Mouse (Mus musculus) kidney, postnatal 0 days (tissue): ENCODE data around the gene Mki67. TPM values are rescaled to one million over a fixed set of nuclear protein-coding genes. Genes with fewer than 3 reads are reported as not detected.
A peak's percentile ranks its signal among the peaks of the same experiment; 100 is the strongest.

Experiments used
- ATAC-seq: fragments of 200-750 bp; cut with Nextera tagmentation; replicated peaks from 2 replicates; pipeline ENCODE4 v1.8.0; 2017; ENCODE audit warnings: low read depth, moderate number of reproducible peaks, moderate TSS enrichment, moderate library complexity; ENCODE audit not compliant: low FRiP score
- DNase-seq: peaks from one replicate; pipeline ENCODE4 v3.0.0-alpha.2; 2016; ENCODE audit warnings: low spot score
- H3K27ac ChIP-seq: fragments of 300-500 bp; sonication (generic); 2 replicates; pipeline ENCODE4 v1.5.1; 2014; ENCODE audit warnings: mild to moderate bottlenecking
- H3K27me3 ChIP-seq: fragments of 300-500 bp; sonication (generic); 2 replicates; pipeline ENCODE4 v1.6.1; 2014; ENCODE audit warnings: low read length, mixed read lengths; ENCODE audit not compliant: insufficient read depth
- H3K36me3 ChIP-seq: fragments of 300-500 bp; sonication (generic); 2 replicates; pipeline ENCODE4 v1.6.1; 2014; ENCODE audit warnings: low read length, mixed read lengths; ENCODE audit not compliant: insufficient read depth
- H3K4me1 ChIP-seq: fragments of 300-500 bp; sonication (generic); replicated peaks from 2 replicates; pipeline ENCODE4 v1.6.1; 2014; ENCODE audit warnings: antibody characterized with exemption, low read length, mixed read lengths; ENCODE audit not compliant: insufficient read depth
- H3K4me2 ChIP-seq: fragments of 300-500 bp; sonication (generic); 2 replicates; pipeline ENCODE4 v1.6.1; 2014; ENCODE audit warnings: mild to moderate bottlenecking, low read length, moderate library complexity, mixed read lengths
- H3K4me3 ChIP-seq: fragments of 300-500 bp; sonication (generic); replicated peaks from 2 replicates; pipeline ENCODE4 v1.5.1; 2014; ENCODE audit warnings: low read depth, low read length
- H3K9ac ChIP-seq: fragments of 300-500 bp; sonication (generic); 2 replicates; pipeline ENCODE4 v1.6.1; 2014; ENCODE audit warnings: low read depth, low read length
- H3K9me3 ChIP-seq: fragments of 300-500 bp; sonication (generic); replicated peaks from 2 replicates; pipeline ENCODE4 v1.6.1; 2016; ENCODE audit warnings: low read length, inconsistent platforms, mixed read lengths
- CTCF ChIP-seq: IDR thresholded peaks from 2 replicates; pipeline ENCODE4 v1.5.1; 2016; ENCODE audit warnings: antibody characterized with exemption, low read depth, mild to moderate bottlenecking, moderate library complexity
- WGBS: fragments of 180-500 bp; shearing (Covaris S2); extraction: QIAGEN DNeasy Blood & Tissue Kit; methylation state at CpG from one replicate; pipeline ENCODE4 v1.1.7; 2014; 5-methylcytosine and 5-hydroxymethylcytosine counted together
- polyA plus RNA-seq: library from polyadenylated mRNA; unstranded; fragments of >200 nt; fragmentation: Nextera tagmentation; extraction: Ambion mirVana; gene quantifications from 2 replicates; pipeline ENCODE4 v1.2.1, GENCODE M21; 2015

Mki67 gene
- polyA plus RNA-seq, 1 experiment from 2014 or later = 15.4 TPM

DNA sequence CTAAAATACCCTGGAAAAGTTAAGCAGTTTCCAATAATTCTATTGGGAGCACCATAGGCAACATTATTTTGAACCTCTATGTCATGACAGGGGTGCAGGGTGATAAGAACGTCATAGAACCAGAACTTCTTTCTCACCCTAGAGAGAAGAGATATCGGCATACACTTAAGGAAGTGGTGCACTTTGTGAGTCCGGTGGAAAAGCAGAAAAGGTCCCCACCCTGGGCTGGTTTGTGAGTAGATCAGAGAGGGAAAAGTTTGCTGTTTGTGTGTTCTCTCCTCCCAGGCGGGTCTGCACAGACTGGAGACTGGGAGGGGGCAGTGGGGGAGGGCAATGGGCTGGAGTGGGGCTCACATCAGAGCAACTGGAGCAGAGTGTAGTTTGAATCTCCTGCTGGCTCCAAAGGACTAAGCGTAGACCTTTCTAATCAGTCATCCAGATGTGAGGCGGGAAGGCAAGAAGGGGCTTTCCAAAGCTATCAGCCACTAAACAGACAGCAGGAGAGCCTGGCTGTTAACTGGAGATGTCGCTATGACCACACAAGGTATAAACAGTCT, 5.4 kb upstream of the Mki67 start:
- Histone ChIP-seq H3K9me3 (no peaks in the 10 kb centered on the region), H3K27ac (no peak overlapping the region), H3K9ac (no peak overlapping the region), H3K4me2 (no peak overlapping the region), H3K27me3 (no peaks in the 10 kb centered on the region), H3K4me3 (no peak overlapping the region), H3K4me1 (no peaks in the 10 kb centered on the region; the same call in 1 of the 2 replicates), H3K36me3 (no peaks in the 10 kb centered on the region)
- no peak for TF ChIP-seq CTCF
- no peak for ATAC-seq
- no peak for DNase-seq
- 78% methylated on average over 7 of the region's 7 CpGs for WGBS

DNA sequence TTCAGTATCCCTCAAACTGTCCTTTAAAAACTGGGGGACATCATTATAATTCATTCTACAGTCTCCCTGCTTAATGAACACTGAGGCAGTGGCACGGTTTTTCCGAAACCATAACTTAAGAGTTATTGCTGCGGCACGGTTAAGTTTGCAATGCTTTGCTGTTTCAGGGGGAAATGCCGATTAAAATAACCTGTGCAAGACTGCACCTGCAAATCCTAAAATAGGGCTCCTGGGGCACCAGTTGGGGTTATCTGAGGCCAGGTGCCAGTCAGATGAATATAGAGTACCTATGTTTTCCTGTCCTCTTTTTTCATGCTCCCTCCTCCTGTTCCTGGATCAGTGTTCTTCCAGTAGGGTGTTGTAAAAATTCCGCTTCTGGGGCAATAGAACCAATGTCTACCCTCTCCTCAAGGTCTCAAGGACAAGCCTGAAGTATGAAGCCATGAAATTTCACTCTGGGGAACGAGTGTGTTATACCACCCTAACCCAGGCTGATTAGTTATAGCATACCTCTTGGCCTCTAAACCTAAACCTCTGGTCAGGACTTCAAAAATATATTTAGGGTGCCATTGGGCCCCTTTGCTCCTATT, 902 bp upstream of the Mki67 start:
- WGBS = 47% methylated on average over 7 of the region's 7 CpGs
- ATAC-seq = no peak
- H3K4me1 ChIP-seq = no peaks in the 10 kb centered on the region; the same call in 1 of the 2 replicates
- H3K4me2 ChIP-seq = peak overlapping the region; percentile 89
- DNase-seq = no peak
- H3K27me3 ChIP-seq = no peaks in the 10 kb centered on the region
- H3K9ac ChIP-seq = peak overlapping the region; percentile 61; the same call in 1 of the 2 replicates
- no peak overlapping the region for H3K27ac ChIP-seq
- TF ChIP-seq CTCF = no peak
- H3K36me3 ChIP-seq = no peaks in the 10 kb centered on the region
- peak overlapping the region; percentile 94 for H3K4me3 ChIP-seq
- H3K9me3 ChIP-seq = no peaks in the 10 kb centered on the region

DNA sequence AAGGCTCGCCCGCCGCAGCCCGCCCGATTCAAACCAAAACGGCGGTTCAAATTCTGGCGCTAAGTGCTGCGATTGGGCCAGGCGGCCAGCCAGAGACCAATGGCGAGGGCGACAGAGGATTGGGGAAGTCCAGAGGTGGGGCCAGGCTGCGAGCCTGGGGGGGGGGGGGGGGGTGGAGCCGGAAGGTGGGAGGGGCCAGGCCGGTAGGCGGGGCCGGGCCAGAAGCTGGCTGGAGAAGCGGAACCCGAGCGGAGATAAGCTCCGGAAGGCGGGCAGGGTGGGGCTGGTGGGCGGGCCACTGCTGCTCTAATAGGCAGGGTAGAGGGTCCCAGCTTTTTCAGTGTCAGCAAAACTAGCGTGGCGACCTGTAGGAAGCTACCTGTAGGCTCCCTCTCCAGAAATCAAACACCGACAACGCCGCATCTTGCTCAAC, 300 bp upstream of the Mki67 start:
- Histone ChIP-seq H3K27ac (no peak overlapping the region), H3K9ac (peak overlapping the region; percentile 83), H3K36me3 (no peaks in the 10 kb centered on the region), H3K4me1 (no peaks in the 10 kb centered on the region; the same call in 1 of the 2 replicates), H3K27me3 (no peaks in the 10 kb centered on the region), H3K9me3 (no peaks in the 10 kb centered on the region), H3K4me2 (peak overlapping the region; percentile 89), H3K4me3 (peak overlapping the region; percentile 94)
- TF ChIP-seq CTCF = no peak
- WGBS = under 1% methylated on average over 26 of the region's 28 CpGs
- ATAC-seq (peak; percentile 95), DNase-seq (peak; percentile 98)

DNA sequence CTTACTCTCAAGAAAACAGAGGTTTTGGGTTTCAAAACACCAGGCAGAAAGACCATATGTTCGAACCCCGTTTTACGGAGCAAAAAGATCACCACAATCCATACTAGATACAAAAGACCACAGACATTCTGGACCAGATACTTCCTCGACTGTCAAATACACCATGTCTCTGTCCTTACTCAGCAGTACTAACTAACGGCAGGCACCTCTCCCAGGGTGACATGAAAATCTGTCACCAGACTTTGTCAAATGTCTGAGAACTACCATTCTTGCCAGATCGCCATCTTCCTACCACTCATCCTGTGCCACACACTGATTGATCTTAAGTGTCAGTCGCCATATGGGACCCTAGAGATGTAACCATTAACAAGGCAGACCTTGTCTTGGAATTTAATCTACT, 995 bp downstream of the Mki67 start:
- Histone ChIP-seq H3K9ac (peak overlapping the region; percentile 83), H3K4me3 (peak overlapping the region; percentile 94), H3K4me2 (peak overlapping the region; percentile 89), H3K36me3 (no peaks in the 10 kb centered on the region), H3K27ac (no peak overlapping the region), H3K27me3 (no peaks in the 10 kb centered on the region), H3K9me3 (no peaks in the 10 kb centered on the region), H3K4me1 (no peaks in the 10 kb centered on the region; the same call in 1 of the 2 replicates)
- no peak for TF ChIP-seq CTCF
- DNase-seq (no peak), ATAC-seq (no peak)
- WGBS = 4% methylated on average over 7 of the region's 7 CpGs

DNA sequence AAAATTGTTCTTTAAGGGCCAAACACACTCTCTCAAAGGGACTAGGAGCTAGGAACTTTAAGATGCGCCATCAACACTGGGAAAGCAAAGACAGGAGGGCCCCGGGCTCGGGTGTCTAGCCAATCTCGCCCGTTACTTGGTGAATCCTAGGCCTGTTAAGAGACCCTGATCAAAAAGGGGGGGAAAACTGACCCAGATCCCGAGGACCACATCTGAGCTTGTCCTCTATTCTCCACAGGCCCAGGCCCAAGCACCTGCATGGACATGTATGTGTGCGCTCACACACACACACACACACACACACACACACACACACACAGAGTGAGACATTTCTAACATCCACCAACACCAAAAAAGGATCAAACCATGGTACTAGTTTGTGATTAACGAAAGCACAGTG, 2.8 kb downstream of the Mki67 start:
- ATAC-seq (no peak), DNase-seq (no peak)
- TF ChIP-seq CTCF = no peak
- 79% methylated on average over 8 of the region's 8 CpGs for WGBS
- Histone ChIP-seq H3K9ac (no peak overlapping the region), H3K9me3 (no peaks in the 10 kb centered on the region), H3K27me3 (no peaks in the 10 kb centered on the region), H3K4me1 (no peaks in the 10 kb centered on the region; the same call in 1 of the 2 replicates), H3K4me3 (no peak overlapping the region), H3K27ac (no peak overlapping the region), H3K36me3 (peaks cover 10% of the 10 kb centered on the region; the same call in 1 of the 2 replicates), H3K4me2 (peak overlapping the region; percentile 89)

DNA sequence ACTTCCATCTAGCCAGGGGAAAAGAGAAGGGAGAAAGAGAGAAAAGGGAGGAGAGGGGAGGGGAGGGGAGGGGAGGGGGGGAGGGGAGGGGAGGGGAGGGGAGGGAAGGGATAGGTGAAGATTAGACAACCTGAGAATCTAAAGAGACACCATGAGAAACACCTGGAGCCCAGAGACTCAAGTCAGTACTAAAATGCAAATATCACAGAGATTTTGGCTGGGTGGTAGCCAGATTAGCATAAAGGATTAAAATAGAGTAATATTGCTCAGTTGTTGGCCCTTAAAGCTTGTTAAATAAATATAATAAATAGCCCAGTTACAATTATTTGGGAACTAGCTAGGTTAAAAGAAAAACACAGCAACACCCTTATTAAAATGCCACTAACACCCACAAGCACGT, 3.6 kb downstream of the Mki67 start:
- ATAC-seq = no peak
- no peak for DNase-seq
- Histone ChIP-seq H3K9me3 (no peaks in the 10 kb centered on the region), H3K4me3 (no peak overlapping the region), H3K4me1 (no peaks in the 10 kb centered on the region; the same call in 1 of the 2 replicates), H3K36me3 (peaks cover 16% of the 10 kb centered on the region), H3K27me3 (no peaks in the 10 kb centered on the region), H3K27ac (no peak overlapping the region), H3K9ac (no peak overlapping the region), H3K4me2 (no peak overlapping the region)
- WGBS = 83% methylated on average over 1 of the region's 1 CpGs
- TF ChIP-seq CTCF = no peak
